Mouse (Mus musculus): ENCODE measurements around the gene Fmnl2. TPM values are rescaled to one million over a fixed set of nuclear protein-coding genes. Genes with fewer than 3 reads are reported as not detected.

Gene Fmnl2
- polyA plus RNA-seq, 1 experiment: 3.9 TPM

- no peak overlapping the region for H3K27ac ChIP-seq (replicated peaks; ENCODE audit: low read depth, low read length)
- H3K4me3 ChIP-seq (ENCODE audit: insufficient read depth, low read depth, low read length): no peak overlapping the region
- H3K4me1 ChIP-seq (ENCODE audit: control insufficient read depth, insufficient read depth, insufficient read length, low read length): peaks cover 10% of the 10 kb centered on the region
Observed at GRCm38 (mm10) chr2:52989316-52989715, 131.7 kb downstream of the Fmnl2 start.

GRCm38 (mm10) chr2:52990874-52991687 lies 133.4 kb downstream of the Fmnl2 start:
- Histone ChIP-seq H3K27ac (replicated peaks; ENCODE audit: low read depth, low read length) (peak overlapping the region; percentile 70), H3K4me3 (ENCODE audit: insufficient read depth, low read depth, low read length) (no peak overlapping the region), H3K4me1 (ENCODE audit: control insufficient read depth, insufficient read depth, insufficient read length, low read length) (peaks cover 10% of the 10 kb centered on the region)

GRCm38 (mm10) chr2:52991688-52992194 lies 134.1 kb downstream of the Fmnl2 start:
- H3K4me3 ChIP-seq (ENCODE audit: insufficient read depth, low read depth, low read length): no peak overlapping the region
- peaks cover 10% of the 10 kb centered on the region for H3K4me1 ChIP-seq (ENCODE audit: control insufficient read depth, insufficient read depth, insufficient read length, low read length)
- H3K27ac ChIP-seq (replicated peaks; ENCODE audit: low read depth, low read length): peak overlapping the region; percentile 70

- no peak overlapping the region for H3K27ac ChIP-seq (replicated peaks; ENCODE audit: low read depth, low read length)
Observed at GRCm38 (mm10) chr2:52993241-52993640, 135.6 kb downstream of the Fmnl2 start.

GRCm38 (mm10) chr2:52994526-52994925 lies 136.9 kb downstream of the Fmnl2 start:
- no peak overlapping the region for H3K4me3 ChIP-seq (ENCODE audit: insufficient read depth, low read depth, low read length)
- H3K4me1 ChIP-seq (ENCODE audit: control insufficient read depth, insufficient read depth, insufficient read length, low read length): peaks cover 11% of the 10 kb centered on the region
- H3K27ac ChIP-seq (replicated peaks; ENCODE audit: low read depth, low read length): no peak overlapping the region

More at GRCm38 (mm10) chr2:52993241-52993640, 135.6 kb downstream of the Fmnl2 start:
- no peak overlapping the region for H3K4me3 ChIP-seq (ENCODE audit: insufficient read depth, low read depth, low read length)
- peaks cover 11% of the 10 kb centered on the region for H3K4me1 ChIP-seq (ENCODE audit: control insufficient read depth, insufficient read depth, insufficient read length, low read length)

- H3K4me3 ChIP-seq (ENCODE audit: insufficient read depth, low read depth, low read length): no peak overlapping the region
- peaks cover 9% of the 10 kb centered on the region; the same call in 1 of the 2 replicates for H3K4me1 ChIP-seq (ENCODE audit: control insufficient read depth, insufficient read depth, insufficient read length, low read length)
- peak overlapping the region; percentile 32; the same call in 1 of the 2 replicates for H3K27ac ChIP-seq (replicated peaks; ENCODE audit: low read depth, low read length)
Observed at GRCm38 (mm10) chr2:52997955-52998750, 140.5 kb downstream of the Fmnl2 start.

GRCm38 (mm10) chr2:52999524-52999969 lies 141.9 kb downstream of the Fmnl2 start:
- H3K4me1 ChIP-seq (ENCODE audit: control insufficient read depth, insufficient read depth, insufficient read length, low read length): peaks cover 6% of the 10 kb centered on the region; the same call in 1 of the 2 replicates
- no peak overlapping the region for H3K27ac ChIP-seq (replicated peaks; ENCODE audit: low read depth, low read length)

GRCm38 (mm10) chr2:53000446-53000845 lies 142.8 kb downstream of the Fmnl2 start:
- H3K4me1 ChIP-seq (ENCODE audit: control insufficient read depth, insufficient read depth, insufficient read length, low read length): peaks cover 6% of the 10 kb centered on the region; the same call in 1 of the 2 replicates
- no peak overlapping the region for H3K27ac ChIP-seq (replicated peaks; ENCODE audit: low read depth, low read length)

More at GRCm38 (mm10) chr2:52999524-52999969, 141.9 kb downstream of the Fmnl2 start:
- H3K4me3 ChIP-seq (ENCODE audit: insufficient read depth, low read depth, low read length): no peak overlapping the region

GRCm38 (mm10) chr2:53006161-53006560 lies 148.5 kb downstream of the Fmnl2 start:
- no peak overlapping the region for H3K4me3 ChIP-seq (ENCODE audit: insufficient read depth, low read depth, low read length)
- H3K4me1 ChIP-seq (ENCODE audit: control insufficient read depth, insufficient read depth, insufficient read length, low read length): peaks cover 3% of the 10 kb centered on the region; the same call in 1 of the 2 replicates
- no peak overlapping the region for H3K27ac ChIP-seq (replicated peaks; ENCODE audit: low read depth, low read length)

More at GRCm38 (mm10) chr2:53000446-53000845, 142.8 kb downstream of the Fmnl2 start:
- no peak overlapping the region for H3K4me3 ChIP-seq (ENCODE audit: insufficient read depth, low read depth, low read length)

GRCm38 (mm10) chr2:53007142-53007541 lies 149.5 kb downstream of the Fmnl2 start:
- H3K4me3 ChIP-seq (ENCODE audit: insufficient read depth, low read depth, low read length): no peak overlapping the region
- no peak overlapping the region for H3K27ac ChIP-seq (replicated peaks; ENCODE audit: low read depth, low read length)
- H3K4me1 ChIP-seq (ENCODE audit: control insufficient read depth, insufficient read depth, insufficient read length, low read length): peaks cover 3% of the 10 kb centered on the region; the same call in 1 of the 2 replicates

- H3K4me3 ChIP-seq (ENCODE audit: insufficient read depth, low read depth, low read length): no peak overlapping the region
- no peak overlapping the region for H3K27ac ChIP-seq (replicated peaks; ENCODE audit: low read depth, low read length)
- peaks cover 4% of the 10 kb centered on the region for H3K4me1 ChIP-seq (ENCODE audit: control insufficient read depth, insufficient read depth, insufficient read length, low read length)
Observed at GRCm38 (mm10) chr2:53013051-53013450, 155.4 kb downstream of the Fmnl2 start.

GRCm38 (mm10) chr2:53014451-53014850 lies 156.8 kb downstream of the Fmnl2 start:
- no peak overlapping the region for H3K4me3 ChIP-seq (ENCODE audit: insufficient read depth, low read depth, low read length)

GRCm38 (mm10) chr2:53022982-53023381 lies 165.3 kb downstream of the Fmnl2 start:
- H3K4me3 ChIP-seq (ENCODE audit: insufficient read depth, low read depth, low read length): no peak overlapping the region
- H3K27ac ChIP-seq (replicated peaks; ENCODE audit: low read depth, low read length): no peak overlapping the region
- 0 out of 2 replicates have a peak, but pooled peaks cover 2% of the 10 kb centered on the region for H3K4me1 ChIP-seq (ENCODE audit: control insufficient read depth, insufficient read depth, insufficient read length, low read length)

More at GRCm38 (mm10) chr2:53014451-53014850, 156.8 kb downstream of the Fmnl2 start:
- peaks cover 4% of the 10 kb centered on the region for H3K4me1 ChIP-seq (ENCODE audit: control insufficient read depth, insufficient read depth, insufficient read length, low read length)
- H3K27ac ChIP-seq (replicated peaks; ENCODE audit: low read depth, low read length): no peak overlapping the region

- Histone ChIP-seq H3K4me1 (ENCODE audit: control insufficient read depth, insufficient read depth, insufficient read length, low read length) (peaks cover 8% of the 10 kb centered on the region), H3K27ac (replicated peaks; ENCODE audit: low read depth, low read length) (no peak overlapping the region), H3K4me3 (ENCODE audit: insufficient read depth, low read depth, low read length) (no peak overlapping the region)
Observed at GRCm38 (mm10) chr2:53026056-53026769, 168.6 kb downstream of the Fmnl2 start.

Measured in brown adipose tissue, adult 24 weeks (tissue).